Mouse (Mus musculus): ENCODE measurements around the gene Fam118b. TPM values are rescaled to one million over a fixed set of nuclear protein-coding genes. Genes with fewer than 3 reads are reported as not detected.

The Fam118b gene
- polyA plus RNA-seq, 1 experiment from 2014 or later, result 66.4 TPM

- no peak for DNase-seq (ENCODE audit: low spot score)
- Histone ChIP-seq H3K4me1 (peaks cover 23% of the 10 kb centered on the region), H3K36me3 (replicated peaks) (peaks cover 45% of the 10 kb centered on the region), H3K9me3 (no peaks in the 10 kb centered on the region), H3K4me3 (no peak overlapping the region), H3K27me3 (replicated peaks; ENCODE audit: low read depth, poor library complexity, severe bottlenecking) (no peaks in the 10 kb centered on the region), H3K27ac (replicated peaks) (no peak overlapping the region)
- WGBS, result 74% methylated on average over 3 of the region's 3 CpGs
These were observed 64.1 kb downstream of the Fam118b start for GRCm38 (mm10) chr9:35203536-35203935.

DNA sequence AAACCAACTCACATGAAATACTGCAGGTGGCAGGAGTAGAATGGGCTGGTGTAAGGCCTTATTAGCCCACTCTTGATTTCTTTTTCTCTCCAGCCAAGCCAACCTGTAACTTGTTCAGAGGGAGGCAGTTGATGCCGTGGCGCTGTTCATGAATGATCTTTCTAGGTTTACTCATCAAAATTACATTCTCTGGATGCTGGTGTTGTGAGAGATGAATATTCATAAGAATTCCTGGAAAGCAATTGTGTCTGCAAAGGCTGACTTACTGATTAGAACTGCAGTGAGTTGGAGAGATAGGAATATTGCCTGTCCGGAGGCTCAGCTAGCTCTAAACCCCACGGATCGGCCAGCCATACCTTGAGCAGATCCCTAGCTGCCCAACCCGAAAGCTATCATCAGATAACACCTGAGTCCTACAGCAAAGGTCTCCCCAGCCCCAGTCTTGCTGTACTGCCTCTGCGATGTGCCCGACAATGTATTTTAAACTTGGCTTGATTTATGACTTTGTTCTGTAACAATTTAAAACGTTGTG is 67.0 kb downstream of the Fam118b start:
- Histone ChIP-seq H3K36me3 (replicated peaks) (peaks cover 15% of the 10 kb centered on the region), H3K9me3 (no peaks in the 10 kb centered on the region), H3K4me1 (peaks cover 26% of the 10 kb centered on the region), H3K27ac (replicated peaks) (peak overlapping the region; percentile 87), H3K4me3 (peak overlapping the region; percentile 78), H3K27me3 (replicated peaks; ENCODE audit: low read depth, poor library complexity, severe bottlenecking) (no peaks in the 10 kb centered on the region)
- no peak for DNase-seq (ENCODE audit: low spot score)
- 70% methylated on average over 9 of the region's 9 CpGs for WGBS

GRCm38 (mm10) chr9:35199772-35200471 is 67.7 kb downstream of the Fam118b start, which contains the start of the genes Srpr and Tirap:
TSS of gene Srpr (plus strand) at chr9:35200175.
TSS of gene Tirap (minus strand) at chr9:35200291.
- peak within 1 kb of the TSS; percentile 87 for H3K27ac ChIP-seq (replicated peaks)

GRCm38 (mm10) chr9:35198945-35199771 is 68.4 kb downstream of the Fam118b start:
- peak overlapping the region; percentile 87 for H3K27ac ChIP-seq (replicated peaks)
- peaks cover under 1% of the 10 kb centered on the region; the same call in 1 of the 2 replicates for H3K36me3 ChIP-seq (replicated peaks)
- H3K4me1 ChIP-seq, result peaks cover 26% of the 10 kb centered on the region
- H3K9me3 ChIP-seq, result no peaks in the 10 kb centered on the region
- no peak for DNase-seq (ENCODE audit: low spot score)
- 25% methylated on average over 18 of the region's 18 CpGs for WGBS
- peak overlapping the region; percentile 78 for H3K4me3 ChIP-seq
- no peaks in the 10 kb centered on the region for H3K27me3 ChIP-seq (replicated peaks; ENCODE audit: low read depth, poor library complexity, severe bottlenecking)

More at GRCm38 (mm10) chr9:35199772-35200471, 67.7 kb downstream of the Fam118b start, which contains the start of the genes Srpr and Tirap:
- peaks cover 8% of the 10 kb centered on the region for H3K36me3 ChIP-seq (replicated peaks)
- H3K4me1 ChIP-seq, result peaks cover 26% of the 10 kb centered on the region
- no peaks in the 10 kb centered on the region for H3K27me3 ChIP-seq (replicated peaks; ENCODE audit: low read depth, poor library complexity, severe bottlenecking)
- WGBS, result under 1% methylated on average over 44 of the region's 44 CpGs
- peak; percentile 95 for DNase-seq (ENCODE audit: low spot score)
- H3K9me3 ChIP-seq, result no peaks in the 10 kb centered on the region
- H3K4me3 ChIP-seq, result peak within 1 kb of the TSS; percentile 78

GRCm38 (mm10) chr9:35198351-35198750 is 69.3 kb downstream of the Fam118b start:
- DNase-seq (ENCODE audit: low spot score), result no peak
- no peak overlapping the region; the same call in 1 of the 2 replicates for H3K4me3 ChIP-seq
- 84% methylated on average over 10 of the region's 10 CpGs for WGBS
- H3K9me3 ChIP-seq, result no peaks in the 10 kb centered on the region
- H3K27ac ChIP-seq (replicated peaks), result no peak overlapping the region
- no peaks in the 10 kb centered on the region for H3K36me3 ChIP-seq (replicated peaks)
- H3K4me1 ChIP-seq, result peaks cover 26% of the 10 kb centered on the region
- no peaks in the 10 kb centered on the region for H3K27me3 ChIP-seq (replicated peaks; ENCODE audit: low read depth, poor library complexity, severe bottlenecking)

DNA sequence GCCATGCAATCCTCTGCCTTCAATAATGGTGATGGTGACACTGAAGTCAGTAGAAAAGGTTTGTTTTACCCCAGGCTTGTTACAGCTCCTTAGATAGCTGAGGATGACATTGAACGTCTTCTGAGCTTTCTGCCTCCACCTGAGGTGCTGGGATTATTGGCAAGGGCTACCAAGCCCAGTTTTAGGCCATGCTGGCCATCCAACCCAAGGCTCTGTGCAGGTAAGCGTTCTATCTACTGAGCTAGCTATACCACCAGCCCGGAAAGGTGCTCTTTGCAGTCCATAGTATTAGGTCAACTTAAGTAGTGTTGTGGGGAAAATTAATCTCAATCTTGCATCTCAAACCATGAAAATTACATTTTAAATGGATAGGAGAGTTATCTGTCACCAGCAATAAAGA is 70.0 kb downstream of the Fam118b start:
- Histone ChIP-seq H3K4me3 (no peak overlapping the region), H3K4me1 (peaks cover 31% of the 10 kb centered on the region), H3K36me3 (replicated peaks) (no peaks in the 10 kb centered on the region), H3K9me3 (no peaks in the 10 kb centered on the region), H3K27ac (replicated peaks) (no peak overlapping the region), H3K27me3 (replicated peaks; ENCODE audit: low read depth, poor library complexity, severe bottlenecking) (no peaks in the 10 kb centered on the region)
- 91% methylated on average over 3 of the region's 3 CpGs for WGBS
- no peak for DNase-seq (ENCODE audit: low spot score)

- Histone ChIP-seq H3K9me3 (no peaks in the 10 kb centered on the region), H3K4me3 (no peak overlapping the region), H3K4me1 (peaks cover 13% of the 10 kb centered on the region), H3K36me3 (replicated peaks) (peaks cover 26% of the 10 kb centered on the region), H3K27ac (replicated peaks) (no peak overlapping the region), H3K27me3 (replicated peaks; ENCODE audit: low read depth, poor library complexity, severe bottlenecking) (no peaks in the 10 kb centered on the region)
- 93% methylated on average over 3 of the region's 3 CpGs for WGBS
- DNase-seq (ENCODE audit: low spot score), result no peak
These were observed 73.6 kb downstream of the Fam118b start for GRCm38 (mm10) chr9:35194048-35194447.

DNA sequence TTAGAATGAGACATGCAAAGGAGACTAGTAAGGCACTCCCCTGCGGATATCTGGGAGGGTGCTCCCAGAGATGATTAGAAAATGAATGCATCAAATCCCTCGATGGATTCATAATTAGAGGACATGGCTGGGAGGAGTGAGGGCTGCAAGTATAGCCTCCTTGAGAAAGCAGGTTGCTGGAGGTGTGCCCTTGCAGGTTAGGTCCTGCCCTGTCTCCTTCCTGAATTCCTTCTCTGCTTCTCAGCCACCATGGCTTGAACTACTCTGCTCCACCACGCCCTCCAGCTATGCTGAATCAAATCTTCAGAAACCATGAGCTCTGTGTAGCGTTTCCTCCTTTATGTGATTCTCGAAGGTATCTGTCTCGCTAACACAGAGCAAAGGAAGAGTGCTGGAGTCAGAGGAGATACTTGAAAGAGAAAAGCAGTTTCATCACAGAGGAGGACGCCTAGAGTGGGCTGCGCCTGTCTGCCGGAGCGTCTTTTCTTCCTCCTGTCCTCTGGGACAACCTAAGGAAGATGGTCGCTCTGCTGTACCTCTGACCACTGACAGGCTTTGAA is 74.5 kb downstream of the Fam118b start:
- peaks cover 36% of the 10 kb centered on the region for H3K36me3 ChIP-seq (replicated peaks)
- DNase-seq (ENCODE audit: low spot score), result no peak
- no peak overlapping the region; the same call in 1 of the 2 replicates for H3K27ac ChIP-seq (replicated peaks)
- H3K4me3 ChIP-seq, result no peak overlapping the region
- H3K4me1 ChIP-seq, result peaks cover 5% of the 10 kb centered on the region; the same call in 1 of the 2 replicates
- WGBS, result 76% methylated on average over 11 of the region's 11 CpGs
- no peaks in the 10 kb centered on the region for H3K9me3 ChIP-seq
- no peaks in the 10 kb centered on the region for H3K27me3 ChIP-seq (replicated peaks; ENCODE audit: low read depth, poor library complexity, severe bottlenecking)

DNA sequence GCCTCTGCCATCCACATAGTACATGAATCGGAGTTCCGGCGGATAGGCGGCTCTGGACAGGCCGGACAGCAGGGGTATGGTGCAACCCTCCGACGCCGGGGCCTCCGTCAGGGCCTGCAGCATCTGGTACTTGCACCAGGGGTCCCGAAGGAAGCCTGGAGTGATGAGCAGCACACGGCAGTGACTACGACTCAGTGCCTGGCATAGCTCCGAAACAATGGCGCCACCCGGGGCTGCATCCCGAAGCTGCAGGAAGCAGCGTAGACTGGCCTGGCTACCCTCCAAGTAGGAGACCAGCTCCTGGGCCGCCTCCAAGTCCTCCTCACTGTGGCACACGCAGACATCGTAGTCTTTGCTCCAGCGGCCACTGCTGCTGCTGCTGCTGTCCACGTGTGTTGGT is 78.9 kb downstream of the Fam118b start:
- 83% methylated on average over 22 of the region's 22 CpGs for WGBS
- DNase-seq (ENCODE audit: low spot score), result no peak
- Histone ChIP-seq H3K9me3 (no peaks in the 10 kb centered on the region), H3K36me3 (replicated peaks) (peaks cover 54% of the 10 kb centered on the region), H3K27ac (replicated peaks) (no peak overlapping the region), H3K27me3 (replicated peaks; ENCODE audit: low read depth, poor library complexity, severe bottlenecking) (no peaks in the 10 kb centered on the region), H3K4me3 (no peak overlapping the region), H3K4me1 (peaks cover 5% of the 10 kb centered on the region; the same call in 1 of the 2 replicates)

DNA sequence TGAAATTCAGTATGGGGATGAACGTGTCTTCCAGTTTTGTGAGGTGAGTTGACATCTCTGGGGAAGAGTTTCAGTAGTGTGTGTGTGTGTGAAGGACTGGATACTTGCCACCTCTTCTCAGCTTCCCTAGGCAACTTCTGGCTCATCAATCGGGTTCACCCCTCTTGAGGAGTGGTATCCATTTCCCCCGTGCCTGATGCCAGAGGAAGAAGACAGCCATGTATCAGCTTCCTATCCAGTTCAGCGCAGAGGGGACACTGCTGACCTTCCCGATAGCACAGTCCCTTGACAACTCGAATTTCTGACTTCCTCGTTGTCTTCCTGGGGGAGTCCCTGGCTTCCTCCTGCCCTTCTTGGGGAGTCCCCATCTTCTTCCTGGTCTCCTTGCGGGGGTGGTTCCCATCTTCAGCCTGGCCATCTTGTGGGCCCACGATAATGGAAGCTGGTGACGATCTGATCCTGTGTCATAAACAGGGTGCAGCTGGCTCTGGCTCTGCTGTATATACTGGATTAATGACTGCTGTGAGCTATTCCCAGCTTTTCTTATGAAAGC is 80.2 kb downstream of the Fam118b start:
- H3K4me1 ChIP-seq, result no peaks in the 10 kb centered on the region
- no peak overlapping the region for H3K4me3 ChIP-seq
- no peaks in the 10 kb centered on the region for H3K9me3 ChIP-seq
- no peak for DNase-seq (ENCODE audit: low spot score)
- H3K27ac ChIP-seq (replicated peaks), result no peak overlapping the region
- no peaks in the 10 kb centered on the region for H3K27me3 ChIP-seq (replicated peaks; ENCODE audit: low read depth, poor library complexity, severe bottlenecking)
- WGBS, result 89% methylated on average over 10 of the region's 10 CpGs
- peaks cover 54% of the 10 kb centered on the region for H3K36me3 ChIP-seq (replicated peaks)

DNA sequence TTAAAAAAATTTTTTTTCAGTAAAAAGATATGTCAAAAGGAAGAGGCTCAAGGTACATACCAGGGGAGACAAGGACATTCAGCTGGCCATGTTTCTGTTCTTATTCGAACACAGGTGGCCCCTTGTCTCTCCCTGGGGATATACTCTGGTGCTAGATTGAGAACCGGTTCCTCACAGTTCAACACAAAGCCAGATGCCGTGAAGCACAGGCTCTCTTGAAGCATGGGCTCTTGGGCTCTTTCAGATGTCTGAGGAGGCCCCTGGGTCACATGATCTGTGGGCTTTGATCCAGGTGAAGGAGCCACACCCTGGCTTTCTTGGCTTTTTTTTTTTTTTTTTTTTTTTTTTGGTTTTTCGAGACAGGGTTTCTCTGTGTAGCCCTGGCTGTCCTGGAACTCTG is 81.2 kb downstream of the Fam118b start:
- WGBS, result 81% methylated on average over 4 of the region's 4 CpGs
- Histone ChIP-seq H3K36me3 (replicated peaks) (peaks cover 51% of the 10 kb centered on the region), H3K4me3 (no peak overlapping the region), H3K27ac (replicated peaks) (no peak overlapping the region), H3K27me3 (replicated peaks; ENCODE audit: low read depth, poor library complexity, severe bottlenecking) (no peaks in the 10 kb centered on the region), H3K4me1 (no peaks in the 10 kb centered on the region), H3K9me3 (no peaks in the 10 kb centered on the region)
- no peak for DNase-seq (ENCODE audit: low spot score)

DNA sequence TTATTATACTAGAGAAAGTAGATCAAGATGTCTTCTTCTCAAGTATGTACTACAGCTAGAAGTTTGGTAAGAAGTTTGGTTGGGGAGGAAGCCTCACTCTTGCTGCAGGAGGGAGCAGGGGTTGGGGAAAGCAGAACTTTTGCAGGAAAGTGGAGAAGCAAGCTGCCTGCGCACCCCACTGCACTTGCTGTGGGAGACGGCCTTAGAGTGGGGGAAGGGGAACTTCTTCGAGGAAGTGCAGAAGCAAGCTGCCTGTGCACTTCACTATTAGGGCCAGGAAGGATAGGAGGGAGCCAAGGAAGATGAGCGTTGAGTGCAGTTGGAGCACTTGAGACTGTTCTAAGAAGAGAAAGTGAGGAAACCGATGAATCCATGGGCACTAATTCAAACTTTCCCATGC is 84.2 kb downstream of the Fam118b start:
- DNase-seq (ENCODE audit: low spot score), result no peak
- Histone ChIP-seq H3K27me3 (replicated peaks; ENCODE audit: low read depth, poor library complexity, severe bottlenecking) (no peaks in the 10 kb centered on the region), H3K27ac (replicated peaks) (no peak overlapping the region), H3K4me3 (no peak overlapping the region), H3K4me1 (no peaks in the 10 kb centered on the region), H3K36me3 (replicated peaks) (peaks cover 20% of the 10 kb centered on the region), H3K9me3 (no peaks in the 10 kb centered on the region)
- WGBS, result 71% methylated on average over 5 of the region's 5 CpGs
